Mouse (Mus musculus) ES-CJ7 (cell line): ENCODE results near the gene Mfn2.
"Not testable (repeated sequence)": the region's sequence is repeated elsewhere in the genome, so short reads cannot be mapped to it uniquely, and the experiment has no call there.

Experiments
- DNase-seq: peaks from one replicate; pipeline ENCODE4 v3.0.0; 2011; ENCODE audit warnings: low read depth, low spot score

Mfn2 gene

GRCm38 (mm10) chr4:147868450-147869031 lies 36.0 kb downstream of the Mfn2 start, which contains the start of the genes Miip and Fv1:
Gene Miip, minus strand, starts transcription at chr4:147868816.
Gene Fv1, plus strand, starts transcription at chr4:147868979.
- DNase-seq: peak; percentile 80

- DNase-seq: no peak
Observed at GRCm38 (mm10) chr4:147867563-147868449, 36.7 kb downstream of the Mfn2 start.

GRCm38 (mm10) chr4:147866793-147867192 lies 37.7 kb downstream of the Mfn2 start:
- DNase-seq: not testable (repeated sequence)

DNA sequence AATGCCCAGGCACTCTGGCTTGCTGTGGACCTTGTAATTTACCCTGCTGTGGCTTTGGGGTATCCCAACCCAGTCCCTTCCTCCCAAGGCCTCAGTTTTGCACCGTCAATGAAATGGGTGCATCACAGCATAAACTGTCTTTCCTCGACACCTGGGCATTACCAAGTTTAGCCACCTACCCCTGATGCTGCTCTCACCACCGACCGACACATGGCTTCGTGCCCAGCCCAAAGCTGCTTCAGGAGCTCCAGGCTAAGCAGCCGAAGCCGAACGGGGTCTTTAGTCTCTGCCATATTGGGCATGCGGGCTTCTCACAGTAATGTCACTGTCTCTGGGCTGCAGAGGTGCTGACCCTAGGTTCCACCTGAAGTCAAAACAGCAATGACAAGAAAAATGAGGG lies 38.4 kb downstream of the Mfn2 start:
- no peak for DNase-seq

- DNase-seq: no peak
Observed at GRCm38 (mm10) chr4:147865651-147866050, 38.9 kb downstream of the Mfn2 start.

GRCm38 (mm10) chr4:147862051-147862450 lies 42.5 kb downstream of the Mfn2 start:
- DNase-seq: no peak

GRCm38 (mm10) chr4:147850776-147851175 lies 53.7 kb downstream of the Mfn2 start:
- DNase-seq: no peak

GRCm38 (mm10) chr4:147848584-147848991 lies 55.9 kb downstream of the Mfn2 start:
- DNase-seq: no peak

GRCm38 (mm10) chr4:147847614-147848583 lies 56.6 kb downstream of the Mfn2 start, which contains the start of gene Zfp933:
Gene Zfp933, minus strand, starts transcription at chr4:147848366.
- DNase-seq: peak; percentile 91

DNA sequence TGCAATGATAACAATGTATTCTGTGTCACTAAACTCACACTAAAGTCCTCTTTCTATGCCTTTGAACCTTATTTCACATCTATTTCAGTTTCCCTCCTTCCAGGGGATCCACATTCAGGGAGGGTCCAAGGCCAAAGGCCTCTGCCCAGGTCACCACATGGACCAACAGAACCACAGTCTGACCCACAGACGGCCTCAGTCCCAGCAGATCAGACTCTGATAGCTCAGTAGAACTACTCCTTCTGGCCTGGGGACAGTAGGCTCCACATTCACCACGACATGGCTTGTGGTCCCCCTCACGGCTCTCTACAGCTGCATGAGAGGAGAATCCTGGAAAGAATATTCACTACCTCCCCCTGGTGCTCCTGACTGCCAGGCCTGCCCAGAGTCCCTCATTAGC lies 61.6 kb downstream of the Mfn2 start:
- DNase-seq: no peak

GRCm38 (mm10) chr4:147839282-147839681 lies 65.2 kb downstream of the Mfn2 start:
- not testable (repeated sequence) for DNase-seq

GRCm38 (mm10) chr4:147824389-147824788 lies 80.1 kb downstream of the Mfn2 start:
- no peak for DNase-seq
